Mouse (Mus musculus): ENCODE results near the gene Gm42957.

GRCm38 (mm10) chr3:96684151-96684821 lies 49.0 kb downstream of the Gm42957 start:
- TF ChIP-seq CTCF (IDR thresholded peaks at IDR 0.05; ENCODE audit: borderline replicate concordance, control insufficient read depth, extremely low read depth, insufficient read depth, low read length, poor library complexity): no peak
- TF ChIP-seq POLR2A (IDR thresholded peaks at IDR 0.05; ENCODE audit: control insufficient read depth, extremely low read depth, insufficient read depth, low read length, poor library complexity): no peak
